Mouse (Mus musculus) hindbrain, embryonic 11.5 days (tissue): ENCODE results near the gene Ccr6. TPM values are rescaled to one million over a fixed set of nuclear protein-coding genes. Genes with fewer than 3 reads are reported as not detected.

Source experiments
- ATAC-seq: fragments of 200-750 bp; cut with Nextera tagmentation; 2 replicates; pipeline ENCODE4 v1.8.0; 2017; ENCODE audit warnings: mild to moderate bottlenecking, moderate TSS enrichment, moderate library complexity; ENCODE audit not compliant: low FRiP score
- DNase-seq: peaks from one replicate; pipeline ENCODE4 v3.0.0-alpha.2; 2015; ENCODE audit warnings: low spot score
- H3K27ac ChIP-seq: fragments of 300-500 bp; sonication (generic); 2 replicates; pipeline ENCODE4 v1.5.1; 2014; ENCODE audit warnings: mild to moderate bottlenecking, low read depth, low read length
- H3K27me3 ChIP-seq: fragments of 300-500 bp; sonication (generic); 2 replicates; pipeline ENCODE4 v1.6.1; 2014; ENCODE audit warnings: mild to moderate bottlenecking, low read length, moderate library complexity, mixed read lengths; ENCODE audit not compliant: control insufficient read depth, insufficient read depth
- H3K36me3 ChIP-seq: fragments of 300-500 bp; sonication (generic); 2 replicates; pipeline ENCODE4 v1.6.1; 2014; ENCODE audit warnings: mild to moderate bottlenecking, low read length, moderate library complexity, mixed read lengths; ENCODE audit not compliant: control insufficient read depth, insufficient read depth
- H3K4me1 ChIP-seq: fragments of 300-500 bp; sonication (generic); replicated peaks from 2 replicates; pipeline ENCODE4 v1.6.1; 2014; ENCODE audit warnings: low read length, mixed read lengths; ENCODE audit not compliant: control insufficient read depth, insufficient read depth
- H3K4me2 ChIP-seq: fragments of 300-500 bp; sonication (generic); replicated peaks from 2 replicates; pipeline ENCODE4 v1.6.1; 2014; ENCODE audit warnings: mild to moderate bottlenecking, low read depth, low read length
- H3K4me3 ChIP-seq: fragments of 300-500 bp; sonication (generic); 2 replicates; pipeline ENCODE4 v1.5.1; 2014; ENCODE audit warnings: low read depth, low read length
- H3K9ac ChIP-seq: fragments of 300-500 bp; sonication (generic); 2 replicates; pipeline ENCODE4 v1.6.1; 2014; ENCODE audit warnings: low read depth, low read length
- H3K9me3 ChIP-seq: fragments of 300-500 bp; sonication (generic); 2 replicates; pipeline ENCODE4 v1.6.1; 2016; ENCODE audit warnings: low read length; ENCODE audit not compliant: control insufficient read depth
- WGBS: fragments of 180-500 bp; shearing (Covaris S2); extraction: QIAGEN DNeasy Blood & Tissue Kit; methylation state at CpG from one replicate; pipeline ENCODE4 v1.1.7; 2014; 5-methylcytosine and 5-hydroxymethylcytosine counted together
- polyA plus RNA-seq: library from polyadenylated mRNA; unstranded; fragments of >200 nt; fragmentation: Nextera tagmentation; extraction: Ambion mirVana; gene quantifications from 2 replicates; pipeline ENCODE4 v1.2.1, GENCODE M21; 2014

Ccr6 gene
- polyA plus RNA-seq, 1 experiment from 2014 or later = not detected

DNA sequence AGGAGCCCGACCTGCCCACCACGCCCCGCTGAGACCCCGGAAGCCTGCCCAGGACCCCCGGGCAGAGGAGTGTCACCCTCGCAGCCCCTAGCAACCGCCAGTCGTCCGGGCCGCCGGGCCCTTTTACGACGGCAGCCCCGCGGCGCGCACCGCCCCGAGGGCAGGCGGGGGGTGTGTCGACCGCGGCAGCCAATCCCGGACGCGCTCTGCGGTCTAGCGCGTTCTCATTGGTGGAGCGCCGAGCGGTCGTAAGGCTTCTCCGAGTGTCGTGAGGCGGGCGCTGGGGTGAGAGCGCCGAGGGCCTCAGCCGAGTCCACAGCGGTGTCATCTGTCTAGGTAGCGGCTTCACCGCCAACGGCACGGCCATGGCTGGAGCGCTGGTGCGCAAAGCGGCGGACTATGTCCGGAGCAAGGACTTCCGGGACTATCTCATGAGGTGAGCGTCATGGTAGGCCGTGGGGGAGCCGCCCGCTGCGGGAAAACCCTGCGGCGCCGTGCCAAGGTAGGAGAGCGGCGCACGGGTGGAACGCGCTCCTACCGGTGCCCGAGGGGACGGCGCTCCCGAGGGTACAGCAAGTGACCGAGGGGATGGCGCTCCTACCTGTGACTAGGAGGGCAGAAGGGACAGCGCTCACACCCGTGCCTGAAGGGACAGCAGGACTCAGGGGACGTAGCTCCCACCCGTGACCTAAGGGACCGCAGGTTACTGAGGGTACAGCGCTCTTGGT is 47.8 kb downstream of the Ccr6 start:
- peak overlapping the region; percentile 69 for H3K4me2 ChIP-seq
- peak; percentile 94 for DNase-seq
- WGBS = under 1% methylated on average over 76 of the region's 77 CpGs
- H3K36me3 ChIP-seq = no peaks in the 10 kb centered on the region
- no peaks in the 10 kb centered on the region for H3K9me3 ChIP-seq
- peak overlapping the region; percentile 70 for H3K27ac ChIP-seq
- H3K4me3 ChIP-seq = peak overlapping the region; percentile 81
- no peaks in the 10 kb centered on the region for H3K27me3 ChIP-seq
- ATAC-seq = peak; percentile 98
- peak overlapping the region; percentile 80 for H3K9ac ChIP-seq
- H3K4me1 ChIP-seq = no peaks in the 10 kb centered on the region

- Histone ChIP-seq H3K4me3 (peak overlapping the region; percentile 81), H3K4me1 (no peaks in the 10 kb centered on the region), H3K9ac (peak overlapping the region; percentile 80), H3K27ac (no peak overlapping the region), H3K9me3 (no peaks in the 10 kb centered on the region), H3K36me3 (no peaks in the 10 kb centered on the region), H3K4me2 (peak overlapping the region; percentile 69), H3K27me3 (no peaks in the 10 kb centered on the region)
- DNase-seq = no peak
- under 1% methylated on average over 31 of the region's 32 CpGs for WGBS
- no peak for ATAC-seq
These were observed 48.4 kb downstream of the Ccr6 start for GRCm38 (mm10) chr17:8284254-8284661.

- no peak for ATAC-seq
- Histone ChIP-seq H3K27me3 (no peaks in the 10 kb centered on the region), H3K4me1 (no peaks in the 10 kb centered on the region), H3K4me3 (no peak overlapping the region), H3K9me3 (no peaks in the 10 kb centered on the region), H3K27ac (no peak overlapping the region), H3K36me3 (no peaks in the 10 kb centered on the region), H3K9ac (no peak overlapping the region), H3K4me2 (no peak overlapping the region)
- no peak for DNase-seq
- 39% methylated on average over 8 of the region's 8 CpGs for WGBS
These were observed 49.2 kb downstream of the Ccr6 start for GRCm38 (mm10) chr17:8285056-8285455.

DNA sequence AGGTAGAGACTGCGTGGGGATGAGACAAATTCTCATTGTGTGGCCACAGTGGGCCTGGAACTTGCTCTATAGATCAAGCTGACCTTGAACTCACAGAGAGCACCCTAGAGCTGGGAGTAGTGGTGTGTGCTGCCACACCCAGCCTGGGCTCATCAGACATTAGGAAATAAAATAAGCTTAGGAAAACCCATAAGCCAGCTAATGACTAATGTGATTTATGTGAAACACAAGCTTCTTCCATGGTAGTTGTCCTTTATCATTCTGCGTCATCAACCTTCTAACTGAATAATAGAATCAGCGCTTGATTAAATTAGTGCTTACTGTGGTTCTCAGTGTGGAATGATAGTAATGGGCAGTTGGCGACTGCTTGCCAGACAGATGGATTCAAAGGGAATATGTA is 51.1 kb downstream of the Ccr6 start:
- H3K9ac ChIP-seq = no peak overlapping the region
- H3K27ac ChIP-seq = no peak overlapping the region
- no peaks in the 10 kb centered on the region for H3K4me1 ChIP-seq
- no peak overlapping the region for H3K4me3 ChIP-seq
- WGBS = 80% methylated on average over 4 of the region's 4 CpGs
- H3K27me3 ChIP-seq = no peaks in the 10 kb centered on the region
- no peak overlapping the region for H3K4me2 ChIP-seq
- DNase-seq (no peak), ATAC-seq (no peak)
- H3K36me3 ChIP-seq = no peaks in the 10 kb centered on the region
- H3K9me3 ChIP-seq = no peaks in the 10 kb centered on the region

DNA sequence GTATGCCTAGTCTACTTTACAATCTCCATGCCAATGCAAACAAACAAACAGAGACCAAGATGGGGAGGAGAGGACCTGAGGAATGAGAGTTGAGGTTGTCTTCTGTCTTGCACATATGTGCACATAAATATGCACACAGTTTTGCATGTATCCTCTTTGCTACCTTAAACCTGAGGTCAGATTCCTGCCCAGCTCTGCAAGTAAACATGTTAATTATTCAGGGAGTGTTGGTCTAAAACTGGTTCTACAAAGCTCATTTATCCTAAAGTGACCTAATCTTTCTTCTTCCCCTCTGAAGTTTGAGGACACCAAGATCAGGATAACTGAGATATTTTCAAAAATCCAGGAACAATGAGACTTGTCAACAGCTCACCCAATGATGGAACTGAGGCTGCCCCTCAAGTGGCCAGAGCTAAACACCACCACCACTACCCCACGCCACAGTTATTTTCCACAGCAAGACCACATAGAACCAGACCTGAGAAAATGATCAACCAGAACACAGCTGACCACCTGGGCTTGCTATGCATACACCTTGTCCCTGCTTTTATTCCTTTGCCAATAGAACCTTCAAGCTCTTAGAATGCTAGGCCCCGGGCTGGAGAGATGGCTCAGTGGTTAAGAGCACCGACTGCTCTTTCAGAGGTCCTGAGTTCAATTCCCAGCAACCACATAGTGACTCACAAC is 54.3 kb downstream of the Ccr6 start:
- Histone ChIP-seq H3K9me3 (no peaks in the 10 kb centered on the region), H3K27me3 (no peaks in the 10 kb centered on the region), H3K4me2 (no peak overlapping the region), H3K27ac (no peak overlapping the region), H3K9ac (no peak overlapping the region), H3K4me3 (no peak overlapping the region), H3K4me1 (no peaks in the 10 kb centered on the region), H3K36me3 (no peaks in the 10 kb centered on the region)
- ATAC-seq (no peak), DNase-seq (no peak)
- WGBS = 90% methylated on average over 3 of the region's 3 CpGs

GRCm38 (mm10) chr17:8290736-8291135 is 54.9 kb downstream of the Ccr6 start:
- Histone ChIP-seq H3K36me3 (no peaks in the 10 kb centered on the region), H3K4me1 (no peaks in the 10 kb centered on the region), H3K4me3 (no peak overlapping the region), H3K9me3 (no peaks in the 10 kb centered on the region), H3K27me3 (no peaks in the 10 kb centered on the region), H3K27ac (no peak overlapping the region), H3K9ac (no peak overlapping the region), H3K4me2 (no peak overlapping the region)
- DNase-seq (no peak), ATAC-seq (no peak)

DNA sequence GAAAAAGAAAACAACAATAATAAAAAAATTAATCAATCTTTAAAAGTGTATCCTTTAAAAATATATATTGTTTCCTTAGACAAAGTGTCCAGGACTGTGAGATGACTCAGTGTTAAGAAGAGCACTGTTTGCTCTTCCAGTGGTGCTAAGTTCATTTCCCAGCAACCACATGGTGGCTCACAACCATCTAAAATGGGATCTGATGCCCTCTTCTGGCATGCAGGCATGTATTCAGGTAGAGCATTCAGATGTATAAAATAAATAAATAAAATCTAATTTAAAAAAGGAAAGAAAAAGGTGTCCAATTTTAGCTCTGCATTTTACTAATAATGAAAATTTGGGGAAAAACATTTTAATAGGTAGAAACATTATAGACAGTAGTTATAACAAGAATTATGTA is 60.0 kb downstream of the Ccr6 start:
- DNase-seq (no peak), ATAC-seq (no peak)
- Histone ChIP-seq H3K4me1 (no peaks in the 10 kb centered on the region), H3K4me2 (no peak overlapping the region), H3K9me3 (no peaks in the 10 kb centered on the region), H3K9ac (no peak overlapping the region), H3K36me3 (no peaks in the 10 kb centered on the region), H3K4me3 (no peak overlapping the region), H3K27me3 (no peaks in the 10 kb centered on the region), H3K27ac (no peak overlapping the region)

DNA sequence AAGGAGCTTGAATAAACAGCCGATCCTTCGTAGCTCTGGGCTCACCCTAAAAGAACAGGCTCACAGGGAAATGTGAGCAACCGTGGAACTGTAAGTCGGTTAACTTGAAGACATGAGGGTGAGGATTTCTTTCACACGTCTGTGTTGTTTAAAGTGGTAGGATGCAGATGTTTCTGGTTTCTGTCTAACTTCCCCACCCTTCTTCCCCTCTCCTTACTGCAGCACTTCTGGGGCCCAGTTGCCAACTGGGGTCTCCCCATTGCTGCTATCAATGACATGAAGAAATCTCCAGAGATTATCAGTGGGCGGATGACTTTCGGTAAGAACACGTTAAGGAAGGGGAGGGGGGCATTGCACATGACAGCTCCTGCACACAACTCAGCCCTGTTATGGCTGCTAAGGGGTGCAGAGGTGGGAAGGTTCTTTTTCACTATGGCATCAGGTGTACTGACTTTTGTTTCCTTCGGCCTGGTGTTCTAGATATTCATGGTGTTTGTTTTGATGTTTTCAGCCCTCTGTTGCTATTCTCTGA is 60.5 kb downstream of the Ccr6 start:
- no peak overlapping the region for H3K27ac ChIP-seq
- H3K4me3 ChIP-seq = no peak overlapping the region
- H3K27me3 ChIP-seq = no peaks in the 10 kb centered on the region
- H3K36me3 ChIP-seq = no peaks in the 10 kb centered on the region
- no peak overlapping the region for H3K4me2 ChIP-seq
- H3K9ac ChIP-seq = no peak overlapping the region
- no peaks in the 10 kb centered on the region for H3K9me3 ChIP-seq
- 89% methylated on average over 9 of the region's 9 CpGs for WGBS
- DNase-seq (no peak), ATAC-seq (no peak)
- no peaks in the 10 kb centered on the region for H3K4me1 ChIP-seq

DNA sequence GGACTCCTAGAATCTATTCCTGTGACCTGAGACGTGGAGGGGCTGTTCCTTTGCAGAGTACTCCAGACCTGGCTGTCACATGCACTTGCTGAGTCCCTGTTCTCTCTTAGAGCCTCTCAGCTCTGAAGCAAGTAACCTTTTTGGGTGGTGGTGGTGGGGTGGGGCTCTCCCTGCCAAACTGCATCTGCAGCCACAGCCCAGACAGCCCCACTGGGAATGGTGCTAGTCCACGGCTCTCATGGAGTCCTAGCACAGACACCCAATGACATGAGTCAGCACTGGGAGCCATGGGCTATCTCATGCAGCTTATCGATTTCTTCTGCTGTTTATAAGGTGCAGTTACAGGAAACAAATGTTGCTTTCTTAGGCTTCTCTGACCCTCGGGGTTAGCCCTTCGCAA is 61.9 kb downstream of the Ccr6 start:
- Histone ChIP-seq H3K9me3 (no peaks in the 10 kb centered on the region), H3K4me2 (no peak overlapping the region), H3K4me3 (no peak overlapping the region), H3K9ac (no peak overlapping the region), H3K27me3 (no peaks in the 10 kb centered on the region), H3K27ac (no peak overlapping the region), H3K36me3 (no peaks in the 10 kb centered on the region), H3K4me1 (no peaks in the 10 kb centered on the region)
- DNase-seq (no peak), ATAC-seq (no peak)
- 87% methylated on average over 5 of the region's 5 CpGs for WGBS
